Mouse (Mus musculus) kidney, postnatal 0 days (tissue): ENCODE measurements around the gene Dcbld1. TPM values are rescaled to one million over a fixed set of nuclear protein-coding genes. Genes with fewer than 3 reads are reported as not detected.

Experiments used
- ATAC-seq: fragments of 200-750 bp; cut with Nextera tagmentation; replicated peaks from 2 replicates; pipeline ENCODE4 v1.8.0; 2017; ENCODE audit warnings: low read depth, moderate number of reproducible peaks, moderate TSS enrichment, moderate library complexity; ENCODE audit not compliant: low FRiP score
- DNase-seq: peaks from one replicate; pipeline ENCODE4 v3.0.0-alpha.2; 2016; ENCODE audit warnings: low spot score
- H3K27ac ChIP-seq: fragments of 300-500 bp; sonication (generic); 2 replicates; pipeline ENCODE4 v1.5.1; 2014; ENCODE audit warnings: mild to moderate bottlenecking
- H3K27me3 ChIP-seq: fragments of 300-500 bp; sonication (generic); 2 replicates; pipeline ENCODE4 v1.6.1; 2014; ENCODE audit warnings: low read length, mixed read lengths; ENCODE audit not compliant: insufficient read depth
- H3K36me3 ChIP-seq: fragments of 300-500 bp; sonication (generic); 2 replicates; pipeline ENCODE4 v1.6.1; 2014; ENCODE audit warnings: low read length, mixed read lengths; ENCODE audit not compliant: insufficient read depth
- H3K4me1 ChIP-seq: fragments of 300-500 bp; sonication (generic); replicated peaks from 2 replicates; pipeline ENCODE4 v1.6.1; 2014; ENCODE audit warnings: antibody characterized with exemption, low read length, mixed read lengths; ENCODE audit not compliant: insufficient read depth
- H3K4me2 ChIP-seq: fragments of 300-500 bp; sonication (generic); 2 replicates; pipeline ENCODE4 v1.6.1; 2014; ENCODE audit warnings: mild to moderate bottlenecking, low read length, moderate library complexity, mixed read lengths
- H3K4me3 ChIP-seq: fragments of 300-500 bp; sonication (generic); replicated peaks from 2 replicates; pipeline ENCODE4 v1.5.1; 2014; ENCODE audit warnings: low read depth, low read length
- H3K9ac ChIP-seq: fragments of 300-500 bp; sonication (generic); 2 replicates; pipeline ENCODE4 v1.6.1; 2014; ENCODE audit warnings: low read depth, low read length
- H3K9me3 ChIP-seq: fragments of 300-500 bp; sonication (generic); replicated peaks from 2 replicates; pipeline ENCODE4 v1.6.1; 2016; ENCODE audit warnings: low read length, inconsistent platforms, mixed read lengths
- CTCF ChIP-seq: IDR thresholded peaks from 2 replicates; pipeline ENCODE4 v1.5.1; 2016; ENCODE audit warnings: antibody characterized with exemption, low read depth, mild to moderate bottlenecking, moderate library complexity
- WGBS: fragments of 180-500 bp; shearing (Covaris S2); extraction: QIAGEN DNeasy Blood & Tissue Kit; methylation state at CpG from one replicate; pipeline ENCODE4 v1.1.7; 2014; 5-methylcytosine and 5-hydroxymethylcytosine counted together
- polyA plus RNA-seq: library from polyadenylated mRNA; unstranded; fragments of >200 nt; fragmentation: Nextera tagmentation; extraction: Ambion mirVana; gene quantifications from 2 replicates; pipeline ENCODE4 v1.2.1, GENCODE M21; 2015

Gene Dcbld1
- polyA plus RNA-seq, 1 experiment from 2014 or later: 23.4 TPM

DNA sequence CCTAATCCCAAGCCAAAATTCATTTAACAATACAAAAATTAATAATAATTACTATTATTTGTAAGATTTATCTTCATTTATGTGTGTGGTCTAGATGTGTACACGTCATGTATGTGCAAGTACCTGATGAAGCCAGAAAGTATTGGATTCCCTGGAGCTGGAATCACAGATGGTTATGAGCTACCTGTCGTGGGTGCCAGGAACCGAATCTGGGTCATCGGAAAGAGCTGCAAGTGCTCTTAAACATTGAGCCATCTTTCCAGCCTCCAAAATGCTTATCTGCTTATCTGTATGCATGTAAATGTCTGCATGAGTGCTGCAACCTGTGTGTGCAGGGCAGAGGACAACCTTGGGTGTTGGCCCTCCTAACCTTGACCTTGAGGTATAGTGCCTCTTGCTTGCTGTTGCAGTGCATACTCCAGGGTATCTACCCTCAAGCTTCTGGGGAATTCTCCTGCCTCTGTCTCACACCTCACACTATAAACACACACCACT is 126.9 kb downstream of the Dcbld1 start:
- Histone ChIP-seq H3K36me3 (peaks cover 3% of the 10 kb centered on the region; the same call in 1 of the 2 replicates), H3K9me3 (no peaks in the 10 kb centered on the region), H3K4me1 (no peaks in the 10 kb centered on the region), H3K9ac (no peak overlapping the region), H3K27ac (no peak overlapping the region), H3K4me3 (no peak overlapping the region), H3K4me2 (no peak overlapping the region), H3K27me3 (no peaks in the 10 kb centered on the region)
- no peak for TF ChIP-seq CTCF
- DNase-seq (no peak), ATAC-seq (no peak)
- 96% methylated on average over 4 of the region's 4 CpGs for WGBS

DNA sequence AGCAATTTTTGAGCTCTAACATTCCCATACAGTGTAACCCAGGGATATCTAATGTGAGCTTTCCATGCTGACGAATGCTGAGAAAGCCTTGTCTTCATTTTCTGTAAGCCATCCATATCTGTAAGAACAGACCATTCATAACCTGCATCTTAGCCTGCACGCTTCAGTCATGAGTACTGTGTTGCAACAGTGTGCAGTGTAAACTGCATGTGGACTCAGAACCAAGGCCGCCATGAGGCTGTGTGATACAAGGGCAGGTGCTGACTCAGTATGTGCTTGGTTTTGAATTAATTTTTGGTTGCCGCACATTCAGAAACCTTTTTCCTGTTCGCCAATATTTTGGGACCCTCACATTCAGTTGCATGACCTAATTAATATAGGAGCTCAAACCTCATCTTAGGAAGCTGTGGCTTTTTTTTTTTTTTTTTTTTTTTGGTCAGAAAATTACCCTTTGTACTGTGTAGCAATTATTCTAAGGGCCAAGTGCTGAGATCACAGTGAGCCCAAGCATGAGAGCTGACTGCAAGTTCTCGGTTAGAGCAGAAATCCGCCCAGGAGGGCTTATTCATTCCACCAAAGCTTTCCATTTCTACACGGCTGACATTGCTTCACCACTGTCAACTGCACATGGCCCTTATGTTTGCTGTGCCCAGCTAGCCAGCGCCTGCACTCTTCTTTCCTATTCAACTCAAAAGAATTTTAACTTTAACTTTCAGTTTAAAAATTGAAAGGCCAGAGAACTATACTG is 127.6 kb downstream of the Dcbld1 start:
- ATAC-seq: no peak
- H3K36me3 ChIP-seq: no peaks in the 10 kb centered on the region
- H3K9ac ChIP-seq: no peak overlapping the region
- no peaks in the 10 kb centered on the region for H3K27me3 ChIP-seq
- H3K4me1 ChIP-seq: no peaks in the 10 kb centered on the region
- no peak for TF ChIP-seq CTCF
- H3K9me3 ChIP-seq: no peaks in the 10 kb centered on the region
- 87% methylated on average over 9 of the region's 9 CpGs for WGBS
- no peak for DNase-seq
- H3K27ac ChIP-seq: no peak overlapping the region
- H3K4me2 ChIP-seq: no peak overlapping the region
- H3K4me3 ChIP-seq: no peak overlapping the region

DNA sequence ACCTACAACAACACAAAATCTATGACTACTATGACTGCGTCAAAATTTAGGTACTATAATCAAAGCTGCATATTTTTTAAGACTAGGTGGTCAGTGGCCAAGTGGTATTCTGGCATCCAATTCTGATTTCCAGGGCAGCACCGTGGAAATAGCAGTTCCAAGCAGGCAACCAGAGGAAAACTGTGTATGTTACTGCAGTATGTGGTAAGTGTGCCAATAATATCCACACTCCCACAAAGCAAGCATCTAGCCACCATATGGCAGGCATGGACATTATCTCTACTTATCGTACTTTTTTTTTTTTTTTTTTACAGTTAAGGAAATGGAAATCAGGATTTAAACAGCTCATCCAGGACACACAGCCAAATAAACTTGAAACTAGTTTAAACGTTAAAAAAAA is 135.0 kb downstream of the Dcbld1 start:
- no peak overlapping the region for H3K9ac ChIP-seq
- H3K9me3 ChIP-seq: no peaks in the 10 kb centered on the region
- H3K4me3 ChIP-seq: no peak overlapping the region
- ATAC-seq: no peak
- H3K36me3 ChIP-seq: no peaks in the 10 kb centered on the region
- no peak overlapping the region for H3K4me2 ChIP-seq
- no peak for DNase-seq
- no peaks in the 10 kb centered on the region for H3K4me1 ChIP-seq
- H3K27ac ChIP-seq: no peak overlapping the region
- WGBS: 87% methylated on average over 4 of the region's 4 CpGs
- no peaks in the 10 kb centered on the region for H3K27me3 ChIP-seq
- no peak for TF ChIP-seq CTCF

Other genes with a start within 250 kb of the Dcbld1 start
- not detected in 2 replicates for gene Vgll2, start 211.1 kb upstream of the Dcbld1 start, polyA plus RNA-seq
- 1.2 and 1.4 TPM in 2 replicates for gene Ros1, start 38.4 kb upstream of the Dcbld1 start, polyA plus RNA-seq
- gene Gm26741, start 125.1 kb downstream of the Dcbld1 start, polyA plus RNA-seq: not detected in 2 replicates
- 18.5 and 18.8 TPM in 2 replicates for gene Gopc, start 148.5 kb downstream of the Dcbld1 start, polyA plus RNA-seq
- gene Nepn, start 155.4 kb downstream of the Dcbld1 start, polyA plus RNA-seq: 2.1 and 2.4 TPM in 2 replicates
- gene Nus1, start 183.9 kb downstream of the Dcbld1 start, polyA plus RNA-seq: 24.0 and 24.1 TPM in 2 replicates